Mouse (Mus musculus) C2C12 (cell line): Measurements from ENCODE around the gene Vps33a.

Experiments used
- CEBPB ChIP-seq: IDR thresholded peaks from one replicate; pipeline ENCODE4 v1.6.1; 2011; ENCODE audit warnings: low read depth, mild to moderate bottlenecking, control low read depth, moderate library complexity
- CTCF ChIP-seq: IDR thresholded peaks from one replicate; pipeline ENCODE4 v1.5.1; 2011; ENCODE audit not compliant: control insufficient read depth, insufficient read depth, insufficient read length
- FOSL1 ChIP-seq: IDR thresholded peaks from one replicate; pipeline ENCODE4 v1.8.0; 2011; ENCODE audit warnings: mild to moderate bottlenecking, low read length; ENCODE audit not compliant: poor library complexity, insufficient read depth, severe bottlenecking
- MAX ChIP-seq: IDR thresholded peaks from one replicate; pipeline ENCODE4 v1.6.1; 2011; ENCODE audit warnings: mild to moderate bottlenecking, control low read depth
- MYOD1 ChIP-seq: IDR thresholded peaks from one replicate; pipeline ENCODE4 v1.6.1; 2011; ENCODE audit warnings: low read depth; ENCODE audit not compliant: control insufficient read depth, insufficient read length
- USF1 ChIP-seq: IDR thresholded peaks from one replicate; pipeline ENCODE4 v1.6.1; 2011; ENCODE audit warnings: low read depth, mild to moderate bottlenecking, control low read depth, moderate library complexity

GRCm38 (mm10) chr5:123521621-123522020, 51.2 kb downstream of the Vps33a start:
- no peak for TF ChIP-seq CTCF
- no peak for TF ChIP-seq USF1
- TF ChIP-seq CEBPB = no peak
- no peak for TF ChIP-seq MAX
- TF ChIP-seq MYOD1 = no peak
- no peak for TF ChIP-seq FOSL1
